Mouse (Mus musculus): ENCODE results near the gene Rb1. TPM values are rescaled to one million over a fixed set of nuclear protein-coding genes. Genes with fewer than 3 reads are reported as not detected.

The Rb1 gene
- polyA plus RNA-seq, 1 experiment: 51.3 TPM

GRCm38 (mm10) chr14:73345614-73346013 lies 20.0 kb upstream of the Rb1 start:
- TF ChIP-seq CTCF (IDR thresholded peaks at IDR 0.05; ENCODE audit: low read depth, low read length): peak; percentile 8
- TF ChIP-seq POLR2A (IDR thresholded peaks at IDR 0.05; ENCODE audit: insufficient read depth, low read length): no peak
- TF ChIP-seq EP300 (IDR thresholded peaks at IDR 0.05; ENCODE audit: insufficient read depth, low read depth, low read length): no peak
- H3K4me3 ChIP-seq (ENCODE audit: low read depth, low read length): no peak overlapping the region
- H3K9me3 ChIP-seq (replicated peaks; ENCODE audit: control insufficient read depth, insufficient read depth, low read length, poor library complexity, severe bottlenecking): no peaks in the 10 kb centered on the region
- no peak overlapping the region for H3K9ac ChIP-seq (ENCODE audit: low read depth, poor library complexity, severe bottlenecking)
- H3K27ac ChIP-seq (ENCODE audit: insufficient read depth, low read length): no peak overlapping the region
- no peaks in the 10 kb centered on the region for H3K36me3 ChIP-seq (ENCODE audit: control insufficient read depth, insufficient read depth, low read length, poor library complexity, severe bottlenecking)
- H3K4me1 ChIP-seq (ENCODE audit: control insufficient read depth, insufficient read depth, low read length): no peaks in the 10 kb centered on the region
- H3K27me3 ChIP-seq (ENCODE audit: control insufficient read depth, insufficient read depth, low read length, poor library complexity, severe bottlenecking): no peaks in the 10 kb centered on the region

DNA sequence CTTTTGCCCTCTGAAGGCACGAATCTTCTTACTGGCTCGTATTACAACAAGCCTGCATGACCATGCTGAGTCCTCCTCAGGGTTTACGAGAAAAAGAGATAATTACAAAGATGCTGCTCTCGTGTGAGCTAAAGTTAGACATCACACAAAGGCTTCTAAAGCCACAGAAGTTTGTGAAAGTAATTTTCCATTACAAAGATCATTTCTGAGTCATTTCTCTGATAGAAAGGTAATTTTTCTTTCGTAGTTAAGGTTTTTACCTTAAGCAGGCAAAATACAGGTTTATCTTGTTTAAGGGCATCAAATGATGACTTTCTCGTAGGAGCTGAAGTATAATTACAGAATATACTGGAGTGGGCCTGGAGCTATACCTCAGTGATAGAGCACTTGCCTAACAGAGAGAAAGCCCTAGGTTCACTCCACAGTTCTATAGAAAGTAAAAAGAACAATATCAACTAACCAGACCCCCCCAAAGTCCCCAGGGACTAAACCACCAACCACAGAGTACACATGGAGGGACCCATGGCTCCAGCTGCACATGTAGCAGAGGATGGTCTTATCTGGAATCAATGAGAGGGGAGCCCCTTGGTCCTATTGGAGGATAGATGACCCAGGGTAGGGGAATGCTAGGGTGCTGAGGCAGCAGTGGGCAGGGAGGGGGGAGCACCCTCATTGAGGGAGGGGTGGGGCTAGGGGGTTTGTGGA lies 14.6 kb upstream of the Rb1 start:
- no peak overlapping the region for H3K27ac ChIP-seq (ENCODE audit: insufficient read depth, low read length)
- H3K9ac ChIP-seq (ENCODE audit: low read depth, poor library complexity, severe bottlenecking): no peak overlapping the region
- H3K27me3 ChIP-seq (ENCODE audit: control insufficient read depth, insufficient read depth, low read length, poor library complexity, severe bottlenecking): no peaks in the 10 kb centered on the region
- no peaks in the 10 kb centered on the region for H3K9me3 ChIP-seq (replicated peaks; ENCODE audit: control insufficient read depth, insufficient read depth, low read length, poor library complexity, severe bottlenecking)
- no peaks in the 10 kb centered on the region for H3K4me1 ChIP-seq (ENCODE audit: control insufficient read depth, insufficient read depth, low read length)
- H3K36me3 ChIP-seq (ENCODE audit: control insufficient read depth, insufficient read depth, low read length, poor library complexity, severe bottlenecking): no peaks in the 10 kb centered on the region
- TF ChIP-seq EP300 (IDR thresholded peaks at IDR 0.05; ENCODE audit: insufficient read depth, low read depth, low read length) (no peak), POLR2A (IDR thresholded peaks at IDR 0.05; ENCODE audit: insufficient read depth, low read length) (no peak), CTCF (IDR thresholded peaks at IDR 0.05; ENCODE audit: low read depth, low read length) (no peak)
- H3K4me3 ChIP-seq (ENCODE audit: low read depth, low read length): no peak overlapping the region

- no peaks in the 10 kb centered on the region for H3K36me3 ChIP-seq (ENCODE audit: control insufficient read depth, insufficient read depth, low read length, poor library complexity, severe bottlenecking)
- TF ChIP-seq POLR2A (IDR thresholded peaks at IDR 0.05; ENCODE audit: insufficient read depth, low read length) (no peak), EP300 (IDR thresholded peaks at IDR 0.05; ENCODE audit: insufficient read depth, low read depth, low read length) (no peak), CTCF (IDR thresholded peaks at IDR 0.05; ENCODE audit: low read depth, low read length) (no peak)
- no peak overlapping the region for H3K9ac ChIP-seq (ENCODE audit: low read depth, poor library complexity, severe bottlenecking)
- no peaks in the 10 kb centered on the region for H3K4me1 ChIP-seq (ENCODE audit: control insufficient read depth, insufficient read depth, low read length)
- H3K27ac ChIP-seq (ENCODE audit: insufficient read depth, low read length): no peak overlapping the region
- no peak overlapping the region for H3K4me3 ChIP-seq (ENCODE audit: low read depth, low read length)
- no peaks in the 10 kb centered on the region for H3K27me3 ChIP-seq (ENCODE audit: control insufficient read depth, insufficient read depth, low read length, poor library complexity, severe bottlenecking)
- H3K9me3 ChIP-seq (replicated peaks; ENCODE audit: control insufficient read depth, insufficient read depth, low read length, poor library complexity, severe bottlenecking): no peaks in the 10 kb centered on the region
These were observed 14.0 kb upstream of the Rb1 start for GRCm38 (mm10) chr14:73339615-73340014.

DNA sequence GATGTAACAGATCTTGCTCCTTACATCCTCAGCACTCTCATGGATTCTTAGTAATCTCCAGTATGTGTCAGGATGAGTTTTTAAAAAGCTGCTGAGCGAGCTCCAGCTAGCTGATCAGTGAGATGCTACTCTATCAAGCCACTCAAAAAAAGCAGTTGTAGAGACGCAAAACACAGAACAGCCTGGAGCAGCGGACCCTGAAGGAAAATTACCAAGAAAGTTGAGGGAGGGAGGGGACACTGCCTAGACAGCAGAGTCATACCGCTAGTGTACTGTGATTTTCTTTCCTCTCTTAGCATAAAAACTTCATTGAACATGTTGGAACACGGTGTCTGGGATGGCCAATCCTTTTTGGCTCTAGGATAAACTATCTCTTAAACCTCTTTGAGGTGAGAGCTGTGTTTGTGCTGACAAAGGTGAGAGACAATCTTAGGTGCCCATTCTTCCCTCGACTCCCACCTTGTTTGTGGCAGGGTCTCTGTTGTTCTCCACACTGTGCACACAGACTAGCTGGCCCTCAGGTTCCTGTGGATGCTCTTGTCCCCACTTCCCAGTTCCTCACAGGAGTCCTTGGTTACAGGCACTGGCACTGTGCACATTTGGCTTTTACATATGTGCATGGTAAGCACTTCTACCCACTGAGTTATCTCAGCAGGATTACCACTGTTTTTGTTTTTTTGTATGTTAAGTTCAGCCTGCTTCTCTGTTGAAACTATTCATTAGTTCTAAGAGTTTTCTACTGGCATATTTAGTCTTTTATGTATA lies 10.9 kb upstream of the Rb1 start:
- Histone ChIP-seq H3K4me1 (ENCODE audit: control insufficient read depth, insufficient read depth, low read length) (no peaks in the 10 kb centered on the region), H3K36me3 (ENCODE audit: control insufficient read depth, insufficient read depth, low read length, poor library complexity, severe bottlenecking) (no peaks in the 10 kb centered on the region), H3K9me3 (replicated peaks; ENCODE audit: control insufficient read depth, insufficient read depth, low read length, poor library complexity, severe bottlenecking) (no peaks in the 10 kb centered on the region), H3K9ac (ENCODE audit: low read depth, poor library complexity, severe bottlenecking) (no peak overlapping the region), H3K4me3 (ENCODE audit: low read depth, low read length) (no peak overlapping the region), H3K27me3 (ENCODE audit: control insufficient read depth, insufficient read depth, low read length, poor library complexity, severe bottlenecking) (no peaks in the 10 kb centered on the region), H3K27ac (ENCODE audit: insufficient read depth, low read length) (no peak overlapping the region)
- TF ChIP-seq EP300 (IDR thresholded peaks at IDR 0.05; ENCODE audit: insufficient read depth, low read depth, low read length) (no peak), POLR2A (IDR thresholded peaks at IDR 0.05; ENCODE audit: insufficient read depth, low read length) (no peak), CTCF (IDR thresholded peaks at IDR 0.05; ENCODE audit: low read depth, low read length) (no peak)

DNA sequence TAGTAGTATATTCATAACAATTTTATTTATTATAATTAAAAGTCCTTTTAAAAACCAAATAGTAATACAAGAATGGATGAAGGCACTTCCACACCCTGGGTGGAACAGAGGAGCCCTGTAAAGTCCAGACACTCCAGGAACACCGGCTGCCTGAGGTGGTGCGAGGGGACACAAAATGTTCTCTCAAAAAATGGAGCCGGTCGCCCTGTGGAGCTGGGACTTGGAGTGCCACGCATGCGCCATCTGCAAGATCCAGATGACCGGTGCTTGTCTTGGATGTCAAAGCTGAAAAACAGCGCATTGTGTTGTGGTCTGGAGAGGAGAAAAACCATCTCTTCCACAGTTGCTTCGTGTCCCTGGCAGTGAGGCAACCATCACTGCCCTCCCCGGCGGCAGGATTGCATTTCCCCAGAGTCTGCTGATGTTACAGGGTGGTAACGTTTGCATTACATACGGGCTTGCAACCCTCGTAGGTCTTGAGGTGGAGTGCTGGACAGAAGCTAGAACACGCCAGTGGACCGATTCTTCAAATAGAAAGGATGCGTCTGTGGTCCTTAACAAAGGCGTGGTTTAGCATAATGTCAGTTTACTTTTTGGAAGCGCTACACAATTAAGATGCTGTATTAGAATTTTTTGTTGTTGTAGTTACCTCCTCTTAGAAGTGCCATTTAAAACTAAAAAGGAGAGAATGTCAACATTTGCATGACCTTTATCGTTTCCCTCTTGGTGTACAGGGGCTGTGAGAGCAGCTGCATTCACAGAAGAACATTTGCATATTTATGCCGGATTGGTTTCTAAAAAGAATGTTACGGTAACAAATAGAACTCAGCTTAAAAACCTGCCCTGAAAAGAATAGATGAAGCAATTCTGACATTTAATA lies 9.5 kb upstream of the Rb1 start:
- Histone ChIP-seq H3K9me3 (replicated peaks; ENCODE audit: control insufficient read depth, insufficient read depth, low read length, poor library complexity, severe bottlenecking) (no peaks in the 10 kb centered on the region), H3K9ac (ENCODE audit: low read depth, poor library complexity, severe bottlenecking) (no peak overlapping the region), H3K4me1 (ENCODE audit: control insufficient read depth, insufficient read depth, low read length) (no peaks in the 10 kb centered on the region), H3K27me3 (ENCODE audit: control insufficient read depth, insufficient read depth, low read length, poor library complexity, severe bottlenecking) (no peaks in the 10 kb centered on the region), H3K27ac (ENCODE audit: insufficient read depth, low read length) (no peak overlapping the region), H3K4me3 (ENCODE audit: low read depth, low read length) (no peak overlapping the region), H3K36me3 (ENCODE audit: control insufficient read depth, insufficient read depth, low read length, poor library complexity, severe bottlenecking) (no peaks in the 10 kb centered on the region)
- TF ChIP-seq CTCF (IDR thresholded peaks at IDR 0.05; ENCODE audit: low read depth, low read length) (no peak), POLR2A (IDR thresholded peaks at IDR 0.05; ENCODE audit: insufficient read depth, low read length) (no peak), EP300 (IDR thresholded peaks at IDR 0.05; ENCODE audit: insufficient read depth, low read depth, low read length) (no peak)
